Mouse (Mus musculus) embryo, embryonic 9.5 days (tissue): Measurements from ENCODE around the gene Serpina1f.
A peak's percentile ranks its signal among the peaks of the same experiment; 100 is the strongest.
"Not testable (repeated sequence)": the region's sequence is repeated elsewhere in the genome, so short reads cannot be mapped to it uniquely, and the experiment has no call there.

ENCODE experiments used
- DNase-seq: peaks from one replicate; pipeline ENCODE4 v3.0.0-alpha.2; 2017; ENCODE audit errors: extremely low spot score

Serpina1f gene

DNA sequence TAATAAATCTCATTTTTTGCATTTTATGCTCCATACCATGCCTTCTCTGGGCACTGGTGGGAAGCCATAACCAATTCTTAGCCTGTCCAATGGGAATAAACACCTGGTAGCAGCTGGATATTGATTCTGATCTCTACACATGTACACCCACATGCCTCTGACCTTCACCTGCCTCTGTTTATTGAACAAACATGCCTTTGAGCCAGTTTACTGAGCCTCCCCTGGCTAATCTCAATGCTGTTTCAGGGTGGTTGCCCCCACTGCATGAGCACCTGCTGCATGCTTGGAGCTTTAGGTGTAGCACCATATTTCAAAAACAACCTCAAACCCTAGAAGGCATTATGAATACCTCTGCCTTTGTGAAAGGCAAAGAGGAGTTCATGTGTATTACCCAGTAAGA is 33.3 kb downstream of the Serpina1f start:
- not testable (repeated sequence) for DNase-seq

DNA sequence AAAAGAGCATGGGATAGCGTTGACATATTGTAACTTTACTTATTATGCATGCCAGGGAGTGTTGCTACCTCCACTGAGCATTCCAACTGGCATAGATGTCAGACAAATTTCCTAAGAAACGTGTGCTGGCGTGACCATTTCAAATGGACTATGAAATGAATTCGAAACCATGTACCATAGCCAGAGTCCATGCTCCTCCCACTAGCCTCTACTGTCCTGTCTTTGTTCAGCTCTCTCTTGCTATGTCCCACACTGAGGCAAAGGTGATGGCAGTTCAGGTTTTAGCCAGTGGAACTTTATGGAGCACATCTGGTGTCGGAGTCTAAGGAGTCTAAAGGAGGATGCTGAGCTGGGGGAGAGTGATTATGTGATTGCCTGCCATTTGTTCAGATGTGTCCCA is 35.3 kb downstream of the Serpina1f start:
- no peak for DNase-seq

DNA sequence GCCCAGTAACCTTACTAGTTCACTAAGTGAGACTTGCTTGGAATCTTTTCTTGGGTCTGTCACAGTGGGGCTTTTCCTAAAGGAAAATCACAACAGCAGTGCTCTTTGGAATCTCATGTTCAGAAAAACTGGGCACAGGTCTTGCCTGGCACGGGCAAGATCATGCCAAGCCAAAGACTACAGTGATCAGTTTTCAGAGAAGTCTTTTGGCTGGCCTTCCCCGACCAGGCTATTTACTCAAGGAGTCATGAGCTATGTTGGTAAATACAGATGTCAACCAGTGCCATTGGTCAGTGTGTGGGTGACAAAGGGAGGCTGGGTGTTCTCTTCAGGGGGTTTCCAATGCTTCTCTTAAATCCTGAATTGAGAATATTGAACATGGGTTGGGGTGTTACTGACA is 36.2 kb downstream of the Serpina1f start:
- no peak for DNase-seq

DNA sequence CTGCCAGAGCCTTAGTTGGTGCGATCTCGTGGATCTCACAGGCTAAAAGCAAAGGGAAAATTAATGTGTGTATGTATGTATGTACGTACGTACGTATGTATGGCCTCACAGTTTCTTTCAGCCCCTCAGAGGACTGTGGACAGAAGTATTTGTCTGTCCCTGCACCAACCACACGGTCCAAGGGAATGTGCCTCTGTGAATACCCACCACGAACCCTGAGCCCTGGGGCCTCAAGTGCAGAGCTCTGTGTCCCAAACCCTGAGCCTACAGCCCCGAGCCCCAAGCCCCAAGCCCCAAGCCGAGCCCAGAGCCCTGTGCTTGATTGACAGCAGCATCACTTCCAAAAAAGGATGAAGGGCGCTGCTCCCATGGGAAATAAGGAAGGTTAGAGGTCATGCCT is 37.3 kb downstream of the Serpina1f start:
- DNase-seq: no peak

DNA sequence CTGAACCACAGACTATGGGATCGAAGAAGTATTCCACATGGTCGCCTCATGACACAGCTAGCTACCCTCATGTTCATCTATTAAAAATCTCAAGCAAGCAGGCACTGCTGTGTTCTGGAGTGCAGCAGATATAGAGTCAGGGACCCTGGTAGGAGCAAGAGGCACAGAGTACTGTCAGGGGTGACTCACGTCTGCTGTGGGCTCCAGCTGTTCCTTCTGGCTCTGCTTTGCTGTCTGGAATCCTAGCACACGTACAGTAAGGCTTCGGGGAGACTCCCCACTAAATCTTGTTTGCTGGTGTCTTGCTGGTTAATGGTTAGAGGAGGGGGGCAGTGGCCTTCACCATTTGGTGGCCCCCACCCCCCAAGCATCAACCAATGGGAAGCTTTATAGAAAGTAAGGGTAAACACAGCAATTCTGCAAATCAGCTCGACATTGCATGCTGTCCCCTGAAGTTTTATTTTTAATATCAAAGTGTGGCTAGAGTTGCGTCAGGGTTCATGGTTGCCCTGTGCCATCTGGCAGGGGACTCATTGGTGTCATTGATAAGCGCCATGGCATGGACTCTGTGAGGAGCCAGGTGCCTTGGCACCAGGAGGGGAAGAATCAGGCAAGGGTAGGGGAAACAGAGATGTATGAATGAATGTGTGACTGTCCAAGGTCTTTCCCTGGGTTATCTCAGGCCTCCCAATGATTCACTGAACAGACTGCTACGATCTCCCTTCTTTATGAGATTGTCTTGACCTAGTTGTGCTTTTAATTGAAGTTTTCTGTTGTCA is 38.3 kb downstream of the Serpina1f start, which contains the start of gene Serpina6:
TSS of gene Serpina6 (minus strand) at position 365 of the 779 bp plus-strand sequence.
- no peak for DNase-seq

DNA sequence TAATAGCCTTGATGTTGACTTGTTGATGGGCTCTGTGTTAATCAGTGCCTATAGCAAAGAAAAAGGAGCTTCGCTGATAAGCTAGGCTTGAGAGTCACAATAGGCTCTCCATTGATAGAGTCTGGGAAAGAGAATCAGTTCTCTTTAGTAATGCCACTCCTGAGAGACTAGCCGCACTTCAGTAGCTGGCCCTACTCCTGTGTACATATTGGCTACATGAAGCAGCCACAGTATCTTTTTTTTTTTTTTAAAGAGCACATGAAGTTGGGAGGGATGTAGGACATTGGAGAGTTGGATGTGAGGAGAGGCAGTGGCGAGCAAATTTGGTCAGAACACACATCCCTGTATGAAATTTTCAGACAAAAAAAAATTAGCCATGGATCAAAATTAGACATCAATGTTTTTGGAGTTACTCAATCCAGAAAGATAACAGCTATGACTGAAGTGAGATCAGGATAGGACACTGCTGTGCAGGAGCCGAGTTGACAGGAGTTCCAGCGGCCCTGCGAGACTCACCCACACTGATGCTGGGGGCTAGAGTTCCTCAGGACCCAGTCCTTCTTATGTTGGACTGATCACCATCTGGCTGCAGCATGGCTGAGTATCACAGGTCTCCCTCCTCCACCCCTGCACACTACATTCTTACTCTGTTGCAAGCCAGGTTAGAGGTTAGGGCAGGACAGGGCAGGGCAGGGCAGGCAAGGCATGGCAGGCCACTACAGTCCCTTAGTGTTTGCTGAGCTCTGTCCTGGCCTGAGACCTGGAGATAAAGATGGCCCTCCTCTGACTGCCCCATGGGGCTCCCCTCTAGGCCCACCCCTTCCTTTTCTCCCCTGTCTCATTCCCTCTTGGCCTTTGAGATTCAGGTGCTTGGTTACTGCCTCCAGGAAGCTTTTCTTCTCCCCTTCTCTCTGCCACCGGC is 39.9 kb downstream of the Serpina1f start:
- no peak for DNase-seq

DNA sequence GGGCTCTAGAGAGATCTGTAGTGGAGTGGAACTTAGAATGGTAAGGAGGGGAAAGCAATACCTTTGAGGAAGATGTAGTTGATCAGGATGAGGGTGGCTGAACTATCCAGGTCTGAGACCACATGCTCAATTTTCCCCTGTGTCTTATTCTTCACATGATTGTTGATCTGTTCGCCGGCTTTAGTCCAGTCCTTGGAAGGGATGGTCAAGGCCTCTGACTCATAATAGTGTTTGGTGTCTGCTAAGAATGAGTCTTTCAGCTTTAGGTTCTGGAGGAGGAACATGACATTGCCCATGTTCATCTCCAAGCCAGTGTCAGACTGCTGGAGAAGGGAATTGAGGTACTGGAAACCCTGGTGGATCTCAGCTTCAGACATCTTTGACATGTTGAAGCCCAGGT is 41.5 kb downstream of the Serpina1f start:
- DNase-seq: no peak

DNA sequence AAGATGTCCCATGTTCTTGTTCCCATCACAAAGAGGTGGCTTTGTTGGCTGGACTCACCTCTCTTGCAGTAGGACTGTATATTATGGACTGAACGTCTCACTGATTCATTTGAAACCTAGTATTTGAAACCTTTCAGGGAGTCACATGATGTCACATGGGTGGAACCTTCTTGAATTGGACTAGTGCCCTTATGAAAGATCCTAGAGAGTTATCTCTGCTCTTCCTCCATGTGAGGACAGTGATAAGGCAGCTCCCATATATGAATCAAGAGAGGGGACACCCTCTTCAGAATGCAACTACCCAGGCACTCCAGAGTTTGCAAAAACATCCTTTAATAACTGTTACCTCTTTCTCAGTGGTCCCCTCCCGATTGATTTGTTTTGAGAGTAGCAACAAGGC is 49.0 kb downstream of the Serpina1f start:
- DNase-seq: no peak

DNA sequence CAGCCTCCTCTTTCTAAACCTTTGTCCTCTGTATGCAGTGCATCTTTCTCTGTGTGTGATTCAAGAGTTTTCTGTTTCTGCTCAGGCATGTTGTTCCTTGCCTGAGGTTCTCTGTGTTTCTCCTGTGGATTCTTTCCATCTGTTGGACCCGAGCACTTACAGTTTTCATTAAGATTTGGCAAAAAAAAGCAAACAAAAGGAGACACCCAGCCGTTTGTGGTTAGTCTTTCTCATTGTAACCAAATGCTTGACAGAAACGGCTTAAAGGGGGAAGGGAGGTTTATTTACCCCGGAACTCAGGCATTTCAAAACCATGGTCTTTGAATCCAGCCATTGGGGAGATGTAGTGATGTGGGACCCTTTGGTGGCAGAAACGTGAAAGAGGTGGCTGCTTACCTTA is 50.7 kb downstream of the Serpina1f start:
- no peak for DNase-seq

DNA sequence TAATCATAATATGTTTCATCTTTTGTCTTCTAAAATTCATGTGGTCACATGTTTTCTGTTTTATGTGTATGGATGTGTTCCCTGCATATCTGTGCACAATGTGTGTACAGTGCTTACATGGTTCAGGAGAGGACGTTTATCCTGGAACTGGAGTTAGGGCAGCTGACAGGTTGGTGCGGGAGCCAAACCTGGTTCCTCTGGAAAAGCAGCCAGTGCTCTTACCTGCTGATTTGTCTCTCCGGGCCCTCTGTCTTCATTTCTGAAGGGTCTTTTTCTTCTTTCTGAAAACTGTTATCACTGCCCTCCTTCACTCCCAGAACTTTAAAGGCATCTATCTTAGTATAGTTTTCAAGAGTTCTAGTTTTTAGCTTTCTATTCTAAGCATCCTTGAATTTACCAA is 51.5 kb downstream of the Serpina1f start:
- no peak for DNase-seq

DNA sequence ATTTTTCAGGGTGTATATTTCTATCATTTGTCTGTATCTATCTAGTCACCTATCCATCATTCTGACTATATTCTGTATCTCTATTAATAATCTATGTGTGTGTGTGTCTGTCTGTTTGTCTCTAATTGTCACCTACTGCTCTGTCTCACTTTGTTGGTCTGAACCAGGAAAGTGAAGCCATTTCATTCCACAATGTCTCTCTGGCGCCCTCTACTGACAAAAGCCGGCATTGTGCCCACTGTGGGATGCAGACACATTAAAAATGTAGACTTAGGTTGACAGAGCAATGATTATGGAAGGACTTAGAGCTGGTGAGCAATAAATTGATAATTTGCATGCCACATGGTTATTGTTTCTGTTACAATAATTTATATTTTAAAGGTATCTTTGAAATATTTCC is 52.0 kb downstream of the Serpina1f start:
- peak; percentile 78 for DNase-seq
